Mouse (Mus musculus) hindbrain, postnatal 0 days (tissue): ENCODE results near the gene Celf2. TPM values are rescaled to one million over a fixed set of nuclear protein-coding genes. Genes with fewer than 3 reads are reported as not detected.

ENCODE experiments used
- ATAC-seq: fragments of 200-750 bp; cut with Nextera tagmentation; 2 replicates; pipeline ENCODE4 v1.8.0; 2017; ENCODE audit warnings: mild to moderate bottlenecking, moderate TSS enrichment, moderate library complexity
- DNase-seq: peaks from one replicate; pipeline ENCODE4 v3.0.0-alpha.2; 2015; ENCODE audit warnings: low spot score
- H3K27ac ChIP-seq: fragments of 300-500 bp; sonication (generic); 2 replicates; pipeline ENCODE4 v1.5.1; 2014; ENCODE audit warnings: mild to moderate bottlenecking
- H3K27me3 ChIP-seq: fragments of 300-500 bp; sonication (generic); 2 replicates; pipeline ENCODE4 v1.6.1; 2014; ENCODE audit warnings: low read length, mixed read lengths; ENCODE audit not compliant: insufficient read depth
- H3K36me3 ChIP-seq: fragments of 300-500 bp; sonication (generic); 2 replicates; pipeline ENCODE4 v1.6.1; 2014; ENCODE audit warnings: low read length, mixed read lengths; ENCODE audit not compliant: insufficient read depth
- H3K4me1 ChIP-seq: fragments of 300-500 bp; sonication (generic); 2 replicates; pipeline ENCODE4 v1.6.1; 2014; ENCODE audit warnings: antibody characterized with exemption, low read length, mixed read lengths; ENCODE audit not compliant: insufficient read depth
- H3K4me2 ChIP-seq: fragments of 300-500 bp; sonication (generic); 2 replicates; pipeline ENCODE4 v1.6.1; 2014; ENCODE audit warnings: low read depth, mild to moderate bottlenecking, low read length, moderate library complexity, mixed read lengths
- H3K4me3 ChIP-seq: fragments of 300-500 bp; sonication (generic); 2 replicates; pipeline ENCODE4 v1.5.1; 2014; ENCODE audit warnings: low read length
- H3K9ac ChIP-seq: fragments of 300-500 bp; sonication (generic); replicated peaks from 2 replicates; pipeline ENCODE4 v1.6.1; 2014; ENCODE audit warnings: mild to moderate bottlenecking, low read length, moderate library complexity, mixed read lengths
- H3K9me3 ChIP-seq: fragments of 300-500 bp; sonication (generic); 2 replicates; pipeline ENCODE4 v1.6.1; 2016; ENCODE audit warnings: low read length, mixed read lengths
- CTCF ChIP-seq: IDR thresholded peaks from 2 replicates; pipeline ENCODE4 v1.5.1; 2016; ENCODE audit warnings: antibody characterized with exemption, control low read depth, low read depth
- WGBS: fragments of 180-500 bp; shearing (Covaris S2); extraction: QIAGEN DNeasy Blood & Tissue Kit; methylation state at CpG from one replicate; pipeline ENCODE4 v1.1.7; 2014; 5-methylcytosine and 5-hydroxymethylcytosine counted together
- polyA plus RNA-seq: library from polyadenylated mRNA; unstranded; fragments of >200 nt; fragmentation: Nextera tagmentation; extraction: Ambion mirVana; gene quantifications from 2 replicates; pipeline ENCODE4 v1.2.1, GENCODE M21; 2015
- total RNA-seq: library from RNA; depleted of rRNA; stranded (reverse); fragments of >200 nt; gene quantifications from 2 replicates; pipeline ENCODE4 v1.2.3, GENCODE M21; 2014

Celf2 gene
- total and polyA plus RNA-seq, 2 experiments from 2014 or later: 110 to 160 TPM

DNA sequence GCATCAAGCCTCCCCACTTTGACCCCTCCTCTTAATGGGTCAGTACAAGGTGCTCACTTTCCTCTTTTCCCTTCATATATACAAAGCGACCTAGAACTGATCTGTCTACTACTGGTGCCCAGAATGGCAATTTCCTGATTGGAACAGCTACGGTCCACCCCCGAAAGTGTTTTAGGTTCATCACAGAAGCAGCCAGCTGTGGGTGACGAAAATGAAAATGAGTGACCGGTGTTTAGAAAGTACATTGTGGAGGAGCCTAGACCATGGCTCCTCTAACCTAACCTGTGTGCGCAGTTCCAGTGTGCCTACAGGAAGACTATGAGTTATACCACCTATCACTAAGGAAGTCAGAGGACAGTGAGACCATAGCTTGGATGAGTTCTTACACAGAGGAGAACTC, 874.5 kb downstream of the Celf2 start:
- H3K36me3 ChIP-seq: no peaks in the 10 kb centered on the region
- no peaks in the 10 kb centered on the region for H3K9me3 ChIP-seq
- H3K9ac ChIP-seq: no peak overlapping the region
- 95% methylated on average over 6 of the region's 6 CpGs for WGBS
- TF ChIP-seq CTCF: no peak
- no peak overlapping the region for H3K27ac ChIP-seq
- no peak overlapping the region for H3K4me2 ChIP-seq
- no peaks in the 10 kb centered on the region for H3K27me3 ChIP-seq
- H3K4me1 ChIP-seq: no peaks in the 10 kb centered on the region
- no peak overlapping the region for H3K4me3 ChIP-seq
- DNase-seq: no peak
- ATAC-seq: no peak

DNA sequence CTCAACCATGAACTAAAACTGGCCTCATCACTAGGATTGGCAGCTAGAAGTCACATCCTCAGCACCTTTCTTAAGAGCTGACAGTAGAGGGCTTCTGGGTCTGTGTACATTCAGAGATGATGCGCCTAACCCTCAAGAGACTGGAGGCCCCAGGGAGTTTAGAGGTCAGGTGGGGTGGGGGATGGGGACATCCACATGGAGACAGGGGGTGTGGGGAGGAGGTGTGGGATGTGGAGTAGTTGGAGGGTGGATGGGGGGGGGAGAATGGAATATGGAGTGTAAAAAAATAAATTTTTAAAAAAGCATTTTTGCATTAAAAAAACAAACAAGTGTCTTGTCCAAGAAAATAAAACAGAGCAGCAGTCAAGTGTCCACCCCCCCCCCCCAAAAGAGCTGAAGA, 876.2 kb downstream of the Celf2 start:
- Histone ChIP-seq H3K4me2 (no peak overlapping the region), H3K9me3 (no peaks in the 10 kb centered on the region), H3K36me3 (no peaks in the 10 kb centered on the region), H3K4me1 (no peaks in the 10 kb centered on the region), H3K9ac (no peak overlapping the region), H3K4me3 (no peak overlapping the region), H3K27me3 (no peaks in the 10 kb centered on the region), H3K27ac (no peak overlapping the region)
- no peak for TF ChIP-seq CTCF
- 70% methylated on average over 1 of the region's 1 CpGs for WGBS
- no peak for DNase-seq
- no peak for ATAC-seq

DNA sequence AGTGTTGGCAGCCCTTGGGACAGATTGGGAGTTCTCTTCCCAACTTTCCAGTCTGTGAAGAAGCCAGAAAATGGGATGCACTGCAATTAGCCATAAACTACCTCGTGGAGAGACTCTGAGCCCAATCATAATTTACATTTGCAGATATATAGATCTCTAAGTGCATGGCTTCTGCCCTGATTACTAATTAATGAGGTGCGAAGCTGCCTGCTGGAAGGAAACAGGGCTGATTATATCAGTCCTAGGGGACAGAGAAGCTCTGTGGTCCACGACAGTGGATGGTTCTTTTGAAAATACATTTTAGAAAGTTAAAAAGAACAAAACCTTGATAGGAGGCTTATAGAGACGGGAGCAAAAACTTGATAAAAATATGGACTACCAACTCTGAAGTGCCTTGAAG, 885.6 kb downstream of the Celf2 start:
- ATAC-seq (no peak), DNase-seq (no peak)
- Histone ChIP-seq H3K4me3 (no peak overlapping the region), H3K9me3 (no peaks in the 10 kb centered on the region), H3K27me3 (no peaks in the 10 kb centered on the region), H3K4me1 (no peaks in the 10 kb centered on the region), H3K27ac (no peak overlapping the region), H3K36me3 (no peaks in the 10 kb centered on the region), H3K4me2 (no peak overlapping the region), H3K9ac (no peak overlapping the region)
- TF ChIP-seq CTCF: no peak
- 51% methylated on average over 4 of the region's 4 CpGs for WGBS

DNA sequence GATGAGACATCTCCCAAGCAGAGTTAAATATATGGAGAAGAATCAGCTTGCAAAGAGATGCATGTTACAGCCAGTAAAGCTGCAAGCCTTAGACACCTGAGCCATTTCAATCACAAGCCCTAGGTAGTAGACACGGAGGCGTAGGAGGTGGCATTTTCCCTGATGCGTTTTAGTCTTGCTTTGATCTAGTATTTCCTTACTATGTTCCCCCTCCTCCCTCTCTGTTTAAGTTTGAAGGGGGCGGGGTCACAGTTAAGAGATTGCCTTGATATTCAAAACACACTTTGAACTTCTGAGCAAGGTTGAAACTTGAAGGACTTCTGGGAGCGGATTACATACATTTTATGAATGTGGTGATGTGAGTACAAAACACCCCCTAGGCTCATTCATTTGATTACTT, 887.3 kb downstream of the Celf2 start:
- DNase-seq: no peak
- H3K9ac ChIP-seq: no peak overlapping the region
- no peak for ATAC-seq
- no peaks in the 10 kb centered on the region for H3K27me3 ChIP-seq
- no peak overlapping the region for H3K4me3 ChIP-seq
- 82% methylated on average over 5 of the region's 5 CpGs for WGBS
- H3K9me3 ChIP-seq: no peaks in the 10 kb centered on the region
- no peaks in the 10 kb centered on the region for H3K36me3 ChIP-seq
- H3K27ac ChIP-seq: no peak overlapping the region
- no peaks in the 10 kb centered on the region for H3K4me1 ChIP-seq
- no peak overlapping the region for H3K4me2 ChIP-seq
- TF ChIP-seq CTCF: no peak

DNA sequence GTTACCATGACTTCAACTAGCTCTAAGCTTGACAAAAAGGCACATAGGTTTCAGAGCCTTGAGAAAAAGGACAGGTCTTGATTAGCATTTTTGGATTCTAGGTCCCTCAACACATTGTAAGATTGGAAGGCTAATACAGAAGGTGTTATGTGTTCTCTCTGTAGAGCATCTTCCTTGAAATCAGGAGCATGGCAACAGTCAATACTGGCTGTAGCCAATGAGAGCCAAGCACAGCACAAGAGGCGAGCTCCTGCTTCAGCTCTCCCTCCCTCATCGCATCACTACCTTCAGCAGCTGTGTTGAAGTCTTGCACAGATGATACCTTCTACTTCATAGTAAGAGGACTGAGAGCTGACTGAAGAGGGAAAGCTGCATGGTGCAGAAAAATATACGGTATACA, 890.5 kb downstream of the Celf2 start:
- TF ChIP-seq CTCF: no peak
- Histone ChIP-seq H3K9ac (no peak overlapping the region), H3K4me2 (no peak overlapping the region), H3K27me3 (no peaks in the 10 kb centered on the region), H3K4me1 (peaks cover 2% of the 10 kb centered on the region; the same call in 1 of the 2 replicates), H3K36me3 (peaks cover 7% of the 10 kb centered on the region; the same call in 1 of the 2 replicates), H3K27ac (no peak overlapping the region), H3K4me3 (no peak overlapping the region), H3K9me3 (no peaks in the 10 kb centered on the region)
- DNase-seq: no peak
- 89% methylated on average over 3 of the region's 3 CpGs for WGBS
- no peak for ATAC-seq

DNA sequence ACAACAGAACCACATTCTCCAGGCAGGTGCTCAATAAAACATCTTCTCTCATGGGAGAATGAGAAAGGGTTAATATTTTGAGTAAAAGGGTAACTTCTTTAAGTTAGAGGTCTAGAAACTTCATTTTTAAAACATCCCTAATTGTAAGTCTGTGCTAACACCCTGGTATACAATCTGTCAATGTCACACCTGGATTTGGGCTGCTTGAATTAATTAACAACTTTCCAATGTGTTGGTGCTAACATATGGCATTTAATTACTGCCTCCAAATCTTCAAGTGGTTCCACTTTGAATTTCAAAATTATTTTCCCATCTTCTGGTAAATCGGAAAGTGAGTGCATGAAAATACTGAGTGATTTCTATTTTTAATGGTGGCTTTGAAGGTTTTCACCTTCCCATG, 890.9 kb downstream of the Celf2 start:
- DNase-seq: no peak
- no peak overlapping the region for H3K4me2 ChIP-seq
- H3K9ac ChIP-seq: no peak overlapping the region
- no peak for ATAC-seq
- peaks cover 2% of the 10 kb centered on the region; the same call in 1 of the 2 replicates for H3K4me1 ChIP-seq
- no peaks in the 10 kb centered on the region for H3K9me3 ChIP-seq
- no peaks in the 10 kb centered on the region for H3K27me3 ChIP-seq
- WGBS: 82% methylated on average over 1 of the region's 1 CpGs
- no peak overlapping the region for H3K27ac ChIP-seq
- no peak for TF ChIP-seq CTCF
- no peak overlapping the region for H3K4me3 ChIP-seq
- H3K36me3 ChIP-seq: peaks cover 7% of the 10 kb centered on the region; the same call in 1 of the 2 replicates

DNA sequence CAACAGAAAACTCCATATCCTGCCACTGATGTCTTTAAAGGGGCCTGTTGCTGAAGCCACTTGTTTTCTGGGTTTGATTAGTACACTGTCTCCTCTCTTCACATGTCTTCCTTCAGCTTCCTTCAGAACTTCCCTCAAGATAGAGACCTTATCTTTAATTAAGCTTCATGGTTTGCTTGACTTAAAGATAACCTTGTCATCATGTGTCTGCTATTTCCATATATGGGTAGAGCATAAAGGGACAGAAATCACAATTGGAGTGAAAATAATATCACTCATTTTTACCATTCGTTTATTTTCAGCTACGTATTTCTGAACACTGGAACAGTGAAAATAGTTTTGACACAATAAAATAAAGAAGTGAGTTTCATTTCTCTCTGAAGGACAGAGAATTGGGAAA, 905.0 kb downstream of the Celf2 start:
- WGBS: 96% methylated on average over 2 of the region's 2 CpGs

More for the DNA sequence above, 905.0 kb downstream of the Celf2 start:
- no peak for TF ChIP-seq CTCF
- H3K27ac ChIP-seq: no peak overlapping the region
- DNase-seq (no peak), ATAC-seq (no peak)
- H3K36me3 ChIP-seq: no peaks in the 10 kb centered on the region; the same call in 1 of the 2 replicates
- no peaks in the 10 kb centered on the region for H3K27me3 ChIP-seq
- H3K9ac ChIP-seq: no peak overlapping the region
- H3K4me2 ChIP-seq: no peak overlapping the region
- H3K4me3 ChIP-seq: no peak overlapping the region
- H3K9me3 ChIP-seq: no peaks in the 10 kb centered on the region
- H3K4me1 ChIP-seq: no peaks in the 10 kb centered on the region
